Mouse (Mus musculus): ENCODE data around the gene Ice1.

DNA sequence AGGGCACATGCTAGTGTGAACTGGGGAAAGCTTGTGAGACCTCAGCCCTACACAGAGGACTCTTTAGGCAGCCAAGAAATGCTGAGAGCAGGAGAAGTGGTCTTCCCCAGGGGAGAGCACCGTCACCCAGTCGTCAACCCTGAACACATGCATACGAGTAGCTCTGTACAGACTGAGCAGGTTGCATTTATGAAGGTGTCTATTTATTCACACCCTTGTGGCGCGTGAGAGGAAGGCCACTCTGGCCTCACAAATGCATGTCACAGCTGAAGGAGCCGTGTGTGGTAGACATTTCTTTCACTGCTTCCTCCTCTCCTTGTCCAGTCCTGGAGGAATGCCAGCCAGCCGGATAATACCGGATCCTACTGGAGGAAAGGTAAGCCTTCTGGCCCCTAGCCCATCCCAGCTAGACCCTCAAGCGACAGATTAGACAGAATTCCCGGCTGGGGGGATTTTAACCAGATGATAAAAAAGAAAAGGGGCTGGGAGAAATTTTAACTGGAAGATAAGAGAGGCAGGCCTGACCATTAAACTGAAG is 8.6 kb upstream of the Ice1 start:
- TF ChIP-seq CTCF (IDR thresholded peaks at IDR 0.05) (no peak), EP300 (IDR thresholded peaks at IDR 0.05) (no peak)
